Mouse (Mus musculus) testis, adult 2 months (tissue): ENCODE results near the gene Gapdh. TPM values are rescaled to one million over a fixed set of nuclear protein-coding genes. Genes with fewer than 3 reads are reported as not detected.
"Not testable (repeated sequence)": the region's sequence is repeated elsewhere in the genome, so short reads cannot be mapped to it uniquely, and the experiment has no call there.

Experiments
- H3K27ac ChIP-seq: fragments of 200-500 bp; 2 replicates; pipeline ENCODE4 v1.5.1; 2012; ENCODE audit warnings: low read depth, low read length; ENCODE audit not compliant: control insufficient read depth, insufficient read depth
- H3K27me3 ChIP-seq: fragments of 200-500 bp; 2 replicates; pipeline ENCODE4 v1.6.1; 2012; ENCODE audit warnings: mild to moderate bottlenecking, low read length, moderate library complexity; ENCODE audit not compliant: control insufficient read depth, insufficient read depth
- H3K36me3 ChIP-seq: fragments of 200-500 bp; 2 replicates; pipeline ENCODE4 v1.6.1; 2012; ENCODE audit warnings: mild to moderate bottlenecking, low read length; ENCODE audit not compliant: control insufficient read depth, insufficient read depth
- H3K4me1 ChIP-seq: fragments of 200-500 bp; 2 replicates; pipeline ENCODE4 v1.6.1; 2012; ENCODE audit warnings: low read length; ENCODE audit not compliant: control insufficient read depth, insufficient read depth
- H3K4me3 ChIP-seq: fragments of 200-500 bp; 2 replicates; pipeline ENCODE4 v1.5.1; 2012; ENCODE audit warnings: low read depth, mild to moderate bottlenecking, low read length, moderate library complexity, mixed read lengths; ENCODE audit not compliant: control insufficient read depth
- CTCF ChIP-seq: fragments of 200-500 bp; IDR thresholded peaks from 2 replicates; pipeline ENCODE4 v1.5.1; 2012; ENCODE audit warnings: low read depth, mild to moderate bottlenecking, inconsistent platforms, low read length, moderate library complexity; ENCODE audit not compliant: control insufficient read depth, insufficient read depth, insufficient replicate concordance
- POLR2A ChIP-seq: fragments of 200-500 bp; IDR thresholded peaks from 2 replicates; pipeline ENCODE4 v1.6.1; 2012; ENCODE audit warnings: low read depth, mild to moderate bottlenecking, inconsistent platforms, low read length, moderate library complexity; ENCODE audit not compliant: control insufficient read depth
- polyA plus RNA-seq: library from polyadenylated mRNA; depleted of rRNA; stranded (reverse); fragments of >200 nt; gene quantifications from 2 replicates; pipeline ENCODE4 v1.2.3, GENCODE M21; 2012

The Gapdh gene
- polyA plus RNA-seq, 1 experiment = 274 TPM

DNA sequence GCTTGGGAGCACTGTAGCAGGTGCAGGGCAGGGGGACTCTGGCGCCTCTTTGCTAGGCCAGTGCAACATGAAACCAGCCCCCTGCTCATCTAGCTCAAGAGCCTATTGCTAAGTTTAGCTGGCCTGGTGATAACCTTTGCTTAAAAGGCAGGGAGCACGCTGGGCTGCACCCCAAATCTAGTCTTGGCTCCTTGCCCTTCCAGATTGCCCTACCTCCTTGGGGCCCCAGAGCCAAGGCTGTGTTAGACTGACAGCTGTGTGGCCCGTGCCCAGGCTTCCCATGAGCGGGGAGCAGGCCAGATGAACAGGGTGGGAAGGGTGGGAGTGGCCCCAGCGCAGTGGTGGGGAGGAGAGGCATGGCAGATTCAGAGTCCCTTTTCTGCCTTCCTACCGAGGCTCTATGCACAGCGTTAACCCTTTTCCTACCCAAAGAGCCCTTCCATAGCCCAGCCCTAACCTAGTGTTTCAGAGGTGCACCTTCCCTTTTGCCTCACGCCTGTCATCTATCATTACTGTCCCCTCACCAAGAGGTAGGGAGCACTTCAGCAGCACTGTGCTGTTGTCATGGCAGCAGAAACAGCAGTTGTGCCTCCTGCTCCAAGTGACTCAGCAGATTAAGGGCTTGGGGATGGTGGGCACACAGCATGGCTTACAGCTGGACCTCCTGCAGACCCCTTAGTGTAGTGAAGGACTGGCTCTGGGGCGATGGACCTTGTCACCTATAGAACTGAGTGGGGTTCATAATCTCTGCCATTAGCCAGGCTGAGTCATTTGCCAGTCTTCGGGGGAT, 789 bp upstream of the Gapdh start:
- no peaks in the 10 kb centered on the region for H3K27me3 ChIP-seq
- peaks cover 7% of the 10 kb centered on the region for H3K36me3 ChIP-seq
- H3K27ac ChIP-seq = peak overlapping the region; percentile 83
- H3K4me3 ChIP-seq = no peak overlapping the region
- H3K4me1 ChIP-seq = peaks cover 22% of the 10 kb centered on the region
- no peak for TF ChIP-seq POLR2A
- no peak for TF ChIP-seq CTCF

GRCm38 (mm10) chr6:125165328-125165891, 857 bp downstream of the Gapdh start:
- peak overlapping the region; percentile 86 for H3K27ac ChIP-seq
- peaks cover 22% of the 10 kb centered on the region for H3K4me1 ChIP-seq
- peak overlapping the region; percentile 89 for H3K4me3 ChIP-seq
- TF ChIP-seq POLR2A (peak; percentile 97), CTCF (no peak)
- peaks cover 3% of the 10 kb centered on the region; the same call in 1 of the 2 replicates for H3K36me3 ChIP-seq
- H3K27me3 ChIP-seq = no peaks in the 10 kb centered on the region

- Histone ChIP-seq H3K36me3 (peaks cover 3% of the 10 kb centered on the region; the same call in 1 of the 2 replicates), H3K27me3 (no peaks in the 10 kb centered on the region), H3K4me1 (peaks cover 22% of the 10 kb centered on the region)
These were observed 1.5 kb downstream of the Gapdh start for GRCm38 (mm10) chr6:125164672-125165327.

GRCm38 (mm10) chr6:125163801-125164657, 2.2 kb downstream of the Gapdh start:
- peak overlapping the region; percentile 89 for H3K4me3 ChIP-seq
- H3K4me1 ChIP-seq = peaks cover 22% of the 10 kb centered on the region
- peak overlapping the region; percentile 86; the same call in 1 of the 2 replicates for H3K27ac ChIP-seq
- H3K36me3 ChIP-seq = peaks cover 4% of the 10 kb centered on the region; the same call in 1 of the 2 replicates
- H3K27me3 ChIP-seq = no peaks in the 10 kb centered on the region
- no peak for TF ChIP-seq POLR2A
- no peak for TF ChIP-seq CTCF

More at GRCm38 (mm10) chr6:125164672-125165327, 1.5 kb downstream of the Gapdh start:
- Histone ChIP-seq H3K27ac (peak overlapping the region; percentile 86), H3K4me3 (peak overlapping the region; percentile 89)
- no peak for TF ChIP-seq CTCF
- no peak for TF ChIP-seq POLR2A

GRCm38 (mm10) chr6:125162615-125163305, 3.5 kb downstream of the Gapdh start:
- not testable (repeated sequence) for H3K36me3 ChIP-seq, H3K27me3 ChIP-seq, H3K4me3 ChIP-seq, H3K27ac ChIP-seq
- peaks cover 22% of the 10 kb centered on the region for H3K4me1 ChIP-seq

DNA sequence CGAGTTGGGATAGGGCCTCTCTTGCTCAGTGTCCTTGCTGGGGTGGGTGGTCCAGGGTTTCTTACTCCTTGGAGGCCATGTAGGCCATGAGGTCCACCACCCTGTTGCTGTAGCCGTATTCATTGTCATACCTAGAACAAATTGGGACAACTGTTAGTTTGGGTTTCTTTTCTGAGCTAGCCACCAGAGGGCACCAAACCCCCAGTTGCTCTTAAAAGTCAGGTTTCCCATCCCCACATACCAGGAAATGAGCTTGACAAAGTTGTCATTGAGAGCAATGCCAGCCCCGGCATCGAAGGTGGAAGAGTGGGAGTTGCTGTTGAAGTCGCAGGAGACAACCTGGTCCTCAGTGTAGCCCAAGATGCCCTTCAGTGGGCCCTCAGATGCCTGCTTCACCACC, 4.3 kb downstream of the Gapdh start:
- peaks cover 21% of the 10 kb centered on the region for H3K4me1 ChIP-seq
- H3K27ac ChIP-seq, H3K36me3 ChIP-seq, H3K4me3 ChIP-seq, H3K27me3 ChIP-seq: not testable (repeated sequence)
